Mouse (Mus musculus) layer of hippocampus, adult 2 months (tissue): ENCODE results near the gene Stmnd1. TPM values are rescaled to one million over a fixed set of nuclear protein-coding genes. Genes with fewer than 3 reads are reported as not detected.
"Not testable (repeated sequence)": the region's sequence is repeated elsewhere in the genome, so short reads cannot be mapped to it uniquely, and the experiment has no call there.

ENCODE experiments used
- DNase-seq, 2 experiments: peaks; one replicate each; pipeline ENCODE4 v3.0.0; 2022; ENCODE audit warnings: low spot score in 2 of 2
- H3K27ac ChIP-seq: fragments of 200-600 bp; 2 replicates; pipeline ENCODE4 v1.8.1; 2022
- H3K4me3 ChIP-seq: fragments of 200-600 bp; 2 replicates; pipeline ENCODE4 v1.8.1; 2022; ENCODE audit warnings: mild to moderate bottlenecking
- CTCF ChIP-seq: fragments of 200-600 bp; conservative IDR thresholded peaks from 2 replicates; pipeline ENCODE4 v1.8.1; 2022; ENCODE audit warnings: antibody characterized with exemption, mild to moderate bottlenecking, moderate library complexity
- long read RNA-seq, 2 experiments: library from polyadenylated mRNA; stranded (forward); transcript quantifications; one replicate each; pipeline ENCODE4 v2.0.0; 2021; ENCODE audit warnings: borderline mapping rate in 2 of 2
- total RNA-seq, 2 experiments: library from RNA; stranded (reverse); gene quantifications; 2 replicates each; pipeline ENCODE4 v1.2.3; 2021

Stmnd1 gene
- not detected for total RNA-seq
- long read RNA-seq, experiment 1, result 0 reads
- long read RNA-seq, experiment 2, result 0 reads

DNA sequence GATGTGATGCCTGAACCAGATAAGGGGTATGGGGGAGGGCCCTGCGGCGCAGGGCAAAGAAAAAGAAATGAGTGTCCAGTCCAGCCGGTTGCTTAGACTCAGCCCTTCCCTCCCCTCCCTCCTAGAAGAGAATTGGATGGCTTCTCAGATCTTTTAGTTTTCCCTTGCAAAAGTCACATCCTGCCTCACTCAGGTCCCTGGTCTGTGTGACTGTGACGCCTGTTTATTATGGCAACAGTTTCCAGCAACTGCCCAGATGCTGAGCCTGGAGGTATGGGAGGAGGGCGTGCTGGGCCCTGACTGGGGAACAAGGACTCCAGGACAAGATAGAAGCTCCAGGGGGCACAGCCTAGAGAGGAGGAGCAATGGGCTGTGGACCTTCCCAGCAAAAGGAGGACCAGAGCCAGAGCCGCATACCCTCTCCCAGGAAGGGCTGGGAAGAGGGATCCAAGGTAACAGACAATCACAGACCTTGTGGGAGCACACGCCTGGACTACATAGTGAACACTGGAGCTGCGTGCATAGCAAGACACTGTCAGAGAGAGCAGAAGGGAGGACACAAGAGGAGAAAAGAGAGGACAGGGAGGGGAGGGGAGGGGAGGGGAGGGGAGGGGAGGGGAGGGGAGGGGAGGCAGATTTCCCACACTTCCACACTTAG is at the start of gene Stmnd1:
TSS of gene Stmnd1 (plus strand) at position 269 of the 658 bp plus-strand sequence.
- TF ChIP-seq CTCF, result no peak
- DNase-seq, result no peak
- Histone ChIP-seq H3K4me3 (no peak within 1 kb of the TSS), H3K27ac (no peak within 1 kb of the TSS)

DNA sequence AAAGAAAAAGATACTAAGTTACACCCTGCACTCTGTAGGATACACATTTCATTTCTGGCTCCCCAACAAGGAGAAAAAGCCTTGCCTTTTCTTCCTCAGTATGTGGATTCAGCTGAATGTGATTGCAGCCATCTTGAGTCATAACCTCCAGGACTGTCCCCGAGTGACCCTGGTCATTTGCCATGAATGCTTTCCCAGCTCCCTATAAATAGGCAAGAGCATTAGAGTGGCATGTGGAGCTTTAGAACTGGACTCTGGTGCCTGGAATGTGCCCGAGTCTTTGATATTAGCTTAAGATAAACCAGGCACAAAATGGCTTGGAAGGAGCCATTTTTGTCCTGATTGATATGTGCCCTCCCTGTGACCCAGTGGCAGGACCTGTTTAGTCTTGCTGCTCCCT is 46.6 kb upstream of the Stmnd1 start:
- TF ChIP-seq CTCF, result no peak
- DNase-seq, result no peak
- Histone ChIP-seq H3K4me3 (no peak overlapping the region), H3K27ac (no peak overlapping the region)

DNA sequence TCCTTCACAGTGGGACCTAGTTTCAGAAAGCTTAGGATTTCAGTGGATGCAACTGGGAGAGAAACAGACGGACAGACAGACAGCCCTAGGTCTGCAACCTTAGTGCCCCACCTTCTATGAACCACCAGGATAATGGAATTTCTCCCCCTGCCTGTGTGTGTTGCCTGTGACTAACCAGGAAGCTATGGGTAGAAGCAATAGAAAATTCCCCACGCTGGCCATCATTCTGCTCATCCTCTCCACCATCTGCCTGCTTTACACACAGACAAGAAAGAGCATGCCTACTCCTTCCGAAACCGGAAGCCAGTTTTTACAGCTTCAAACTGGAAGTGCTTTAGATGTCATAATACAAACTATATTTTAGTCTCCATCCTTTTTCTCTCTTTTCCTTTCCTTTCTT is 46.0 kb upstream of the Stmnd1 start:
- DNase-seq, result peak; percentile 44 to 60

DNA sequence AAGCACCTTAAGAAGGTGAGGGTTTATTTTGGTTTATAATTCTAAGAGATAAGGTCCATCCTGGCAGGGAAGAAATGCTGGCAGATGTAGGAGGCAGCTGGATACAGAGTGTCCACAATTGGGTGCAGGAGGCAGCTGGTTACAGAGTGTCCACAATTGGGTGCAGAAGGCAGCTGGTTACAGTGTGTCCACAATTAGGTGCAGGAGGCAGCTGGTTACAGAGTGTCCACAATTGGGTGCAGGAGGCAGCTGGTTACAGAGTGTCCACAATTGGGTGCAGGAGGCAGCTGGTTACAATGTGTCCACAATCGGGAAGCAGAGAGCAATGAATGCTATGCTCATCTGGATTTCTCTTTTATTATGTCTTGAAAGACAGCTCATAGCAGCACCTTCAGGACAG is 44.8 kb upstream of the Stmnd1 start:
- DNase-seq, H3K27ac ChIP-seq, H3K4me3 ChIP-seq: not testable (repeated sequence)

More for the DNA sequence above, 46.0 kb upstream of the Stmnd1 start:
- no peak for TF ChIP-seq CTCF
- H3K27ac ChIP-seq, result no peak overlapping the region
- H3K4me3 ChIP-seq, result no peak overlapping the region

DNA sequence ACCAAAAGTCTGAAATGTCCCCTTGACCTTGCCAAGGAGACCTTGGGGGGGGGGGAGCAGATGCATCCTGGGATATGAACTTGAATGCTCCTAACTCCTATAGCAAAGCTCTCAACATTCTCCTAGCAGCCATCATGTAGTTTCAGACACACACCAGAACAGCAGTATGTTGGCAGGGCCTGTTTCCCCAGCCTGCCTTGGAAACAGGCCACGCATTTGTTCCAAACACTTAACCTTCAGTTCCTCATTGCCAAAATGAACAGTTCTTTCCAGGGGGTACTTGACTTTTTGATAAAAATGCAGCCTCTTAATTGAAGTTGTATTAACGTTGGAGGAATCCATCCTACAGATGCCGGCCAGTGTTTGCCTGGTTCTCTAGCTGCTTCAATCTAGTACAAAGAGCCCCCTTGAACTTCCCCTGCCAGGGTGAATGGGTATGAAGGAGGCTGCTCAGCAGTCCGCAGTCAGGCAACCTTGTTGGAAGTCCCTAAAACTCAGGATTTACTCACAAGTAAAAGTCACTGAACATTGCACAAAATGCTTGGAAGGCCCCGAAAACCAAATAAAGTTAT is 41.9 kb upstream of the Stmnd1 start:
- DNase-seq, result peak in 1 of 2 experiments; percentile 28
- no peak for TF ChIP-seq CTCF
- H3K27ac ChIP-seq, result peak overlapping the region; percentile 12; the same call in 1 of the 2 replicates
- H3K4me3 ChIP-seq, result no peak overlapping the region

DNA sequence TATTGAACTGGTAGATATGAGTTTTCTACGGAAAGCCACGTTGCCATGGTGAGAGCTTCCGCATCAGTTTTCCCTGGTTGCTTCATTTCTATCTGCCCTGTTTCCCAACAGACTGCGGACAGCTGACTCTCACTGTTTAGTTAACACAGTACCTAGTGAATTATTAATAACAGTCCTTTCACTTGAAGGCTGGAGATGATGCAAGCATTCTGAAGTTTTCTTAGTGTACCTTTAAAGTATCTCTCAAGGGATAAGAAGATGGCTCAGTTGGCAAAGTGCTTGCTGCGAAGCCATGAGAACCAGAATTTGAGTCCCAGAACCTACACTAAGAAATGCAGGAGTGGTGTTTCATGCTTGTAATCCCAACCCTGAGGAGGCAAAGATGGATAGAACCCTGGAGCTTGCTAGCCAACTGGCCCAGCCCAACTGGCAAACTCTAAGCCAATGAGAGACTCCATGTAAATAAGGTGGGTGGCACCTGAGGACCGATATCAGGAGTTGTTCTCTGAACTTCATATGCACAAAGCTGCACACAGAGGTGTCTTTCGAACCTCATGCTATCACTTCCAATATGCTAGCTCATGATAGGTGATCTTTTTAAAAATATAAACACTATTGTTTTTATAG is 35.7 kb upstream of the Stmnd1 start:
- H3K27ac ChIP-seq, result peak overlapping the region; percentile 44
- H3K4me3 ChIP-seq, result no peak overlapping the region
- TF ChIP-seq CTCF, result no peak
- DNase-seq, result no peak

DNA sequence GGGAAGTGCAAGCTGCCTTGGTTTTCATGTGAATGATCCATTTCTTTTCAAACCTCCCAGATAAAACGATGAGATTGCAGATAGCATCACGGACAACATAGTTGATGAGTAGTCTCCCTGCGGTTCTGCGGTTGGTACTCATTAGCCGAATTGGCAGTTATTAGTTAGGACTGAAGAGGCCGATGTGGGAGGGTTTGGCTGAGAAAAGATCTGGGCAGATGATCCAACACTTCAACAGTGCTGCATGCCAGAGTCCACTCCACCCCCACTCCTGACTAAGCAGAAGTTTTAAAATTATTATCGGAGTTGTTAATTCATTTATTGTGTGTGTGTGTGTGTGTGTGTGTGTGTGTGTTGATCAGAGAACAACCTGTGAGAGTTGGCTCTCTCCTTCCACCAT is 34.7 kb upstream of the Stmnd1 start:
- Histone ChIP-seq H3K27ac (peak overlapping the region; percentile 53; the same call in 1 of the 2 replicates), H3K4me3 (no peak overlapping the region)
- DNase-seq, result peak; percentile 52 to 54
- TF ChIP-seq CTCF, result no peak

DNA sequence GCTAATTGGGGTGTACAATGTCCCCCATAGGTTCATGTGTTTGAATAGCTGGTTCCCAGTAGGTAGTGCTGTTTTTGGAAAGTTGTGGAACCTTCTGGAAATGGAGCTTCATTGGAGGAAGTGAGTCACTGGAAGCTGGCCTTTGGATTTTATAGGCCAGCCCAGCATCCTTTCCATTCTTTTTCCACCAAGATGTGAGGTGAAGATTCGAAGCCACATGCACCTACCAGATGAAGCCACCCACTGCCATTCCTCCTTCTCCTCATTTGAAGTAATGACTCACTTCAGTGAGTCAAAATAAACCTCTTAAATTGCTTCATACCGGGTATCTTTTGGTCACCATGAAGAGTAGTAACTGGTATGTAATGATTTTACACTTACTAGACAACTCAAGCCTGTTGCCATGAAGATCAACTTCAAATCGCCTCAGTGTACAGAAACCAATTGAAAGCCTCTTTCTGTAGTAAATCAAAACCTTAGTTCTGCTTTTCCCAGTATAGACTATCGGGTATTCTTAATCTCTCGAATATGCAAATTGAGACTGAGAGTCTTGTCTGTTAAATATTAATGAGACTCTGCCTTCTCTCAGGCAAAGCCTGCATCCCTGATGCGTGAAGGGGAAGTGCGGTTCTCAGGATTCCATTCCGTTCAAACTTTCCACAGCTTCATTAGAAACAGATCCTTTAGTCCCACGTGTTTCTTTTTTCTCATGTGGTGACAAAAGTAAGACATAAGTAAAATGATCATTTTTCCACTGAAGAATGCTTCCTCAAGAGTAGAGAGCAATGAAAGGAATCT is 31.9 kb upstream of the Stmnd1 start:
- Histone ChIP-seq H3K4me3 (no peak overlapping the region), H3K27ac (no peak overlapping the region)
- DNase-seq, result no peak
- TF ChIP-seq CTCF, result no peak

DNA sequence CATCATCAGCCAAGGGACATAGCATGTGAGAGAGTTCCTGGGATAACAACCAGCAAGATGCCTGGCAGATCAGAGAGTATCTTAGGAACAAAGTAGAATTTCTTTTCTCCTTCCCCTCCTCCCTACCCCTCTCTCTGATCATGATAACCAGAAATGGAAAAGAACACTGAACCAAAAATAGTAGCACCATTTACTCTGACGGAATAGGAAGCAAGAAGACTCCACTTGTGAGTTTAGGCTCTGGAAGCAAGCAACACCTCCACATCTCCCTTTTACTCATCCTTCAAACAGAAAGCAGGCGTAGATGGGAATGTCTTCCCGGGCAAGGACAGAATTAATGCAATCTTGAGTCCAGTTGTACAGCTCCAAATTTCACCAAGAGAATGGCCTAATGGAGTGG is 19.8 kb upstream of the Stmnd1 start:
- TF ChIP-seq CTCF, result no peak
- Histone ChIP-seq H3K4me3 (no peak overlapping the region), H3K27ac (no peak overlapping the region)
- DNase-seq, result no peak

DNA sequence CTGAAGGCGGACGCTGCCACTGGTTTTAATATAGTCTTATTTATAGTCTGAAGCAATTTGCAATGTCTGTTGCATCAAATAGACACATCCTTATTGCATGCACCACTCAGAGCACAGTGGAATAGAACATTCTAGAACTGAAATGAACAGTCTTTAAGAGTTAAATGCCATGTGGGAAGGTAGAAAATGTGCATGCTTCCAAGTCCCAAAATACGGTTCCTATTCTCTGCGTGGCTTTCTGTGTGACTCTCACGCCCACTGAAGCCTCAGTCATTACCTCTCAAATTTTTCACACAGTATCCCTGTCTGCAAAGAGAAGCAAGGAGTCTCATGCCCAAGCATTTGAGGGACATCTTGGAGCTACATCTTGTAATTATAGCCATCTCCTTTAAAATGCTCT is 19.4 kb upstream of the Stmnd1 start:
- Histone ChIP-seq H3K4me3 (no peak overlapping the region), H3K27ac (no peak overlapping the region)
- TF ChIP-seq CTCF, result no peak
- DNase-seq, result no peak

DNA sequence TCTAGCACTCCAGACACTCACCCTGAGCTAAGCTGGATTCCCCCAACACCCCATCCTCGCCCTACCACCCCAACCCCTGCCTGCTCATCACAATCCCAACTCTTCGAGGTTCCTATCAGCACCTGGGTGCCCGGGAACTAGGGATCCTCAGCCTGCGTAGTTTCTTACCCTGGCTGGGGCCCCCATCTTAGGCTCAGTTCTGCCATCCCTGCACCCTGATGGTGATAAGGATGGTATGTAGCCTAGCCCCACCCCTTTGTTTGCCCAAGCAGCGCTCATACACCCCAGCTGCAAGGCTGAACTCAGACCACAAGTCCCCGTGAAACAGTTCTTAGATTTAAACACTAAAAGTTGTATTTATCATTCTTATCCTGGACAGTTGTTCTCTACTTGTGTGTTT is 17.9 kb upstream of the Stmnd1 start:
- Histone ChIP-seq H3K27ac (no peak overlapping the region), H3K4me3 (no peak overlapping the region)
- TF ChIP-seq CTCF, result no peak
- DNase-seq, result no peak

DNA sequence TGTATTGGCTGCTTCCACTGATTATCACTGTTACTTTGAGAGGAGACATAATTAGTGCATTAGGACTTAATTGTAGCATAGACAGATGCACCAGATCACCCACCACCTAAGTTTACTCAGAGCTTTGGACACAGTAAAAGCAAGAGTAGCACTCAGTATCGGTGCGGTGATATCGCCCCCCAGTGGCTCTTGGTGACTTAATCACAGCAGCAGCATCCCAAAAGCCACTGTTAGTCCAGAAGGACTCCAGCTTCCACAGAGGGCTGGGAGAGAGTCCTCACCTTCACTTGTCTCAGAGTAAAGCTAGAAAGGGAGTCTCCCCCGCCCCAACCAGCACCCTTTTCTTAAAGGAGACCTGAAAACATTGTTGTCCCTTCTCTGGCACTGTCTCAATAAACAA is 15.7 kb upstream of the Stmnd1 start:
- peak; percentile 75 to 83 for DNase-seq
- peak; percentile 86 for TF ChIP-seq CTCF
- no peak overlapping the region for H3K27ac ChIP-seq
- H3K4me3 ChIP-seq, result no peak overlapping the region

DNA sequence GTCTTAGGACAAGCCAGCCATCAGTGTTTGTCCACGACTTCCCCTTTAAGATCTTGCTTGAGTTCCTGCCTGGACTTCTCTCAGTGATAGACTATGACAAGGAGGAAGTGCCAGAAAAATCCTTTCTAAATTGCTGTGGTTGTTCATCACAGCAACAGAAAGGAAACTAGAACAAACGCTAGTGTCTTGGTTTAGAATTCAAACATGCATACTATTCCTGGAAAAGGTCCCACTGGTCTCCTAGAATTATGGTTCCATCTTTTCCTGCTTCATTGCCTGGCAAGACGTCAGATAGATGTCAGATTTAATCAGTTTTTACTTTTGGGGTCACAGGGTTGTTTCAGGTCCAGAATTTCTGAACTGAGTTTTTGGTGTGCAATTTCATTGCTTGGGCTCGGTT is 14.0 kb upstream of the Stmnd1 start:
- Histone ChIP-seq H3K27ac (no peak overlapping the region), H3K4me3 (no peak overlapping the region)
- no peak for DNase-seq
- no peak for TF ChIP-seq CTCF
